Mouse (Mus musculus) limb, embryonic 12.5 days (tissue): ENCODE results near the gene Sfn. TPM values are rescaled to one million over a fixed set of nuclear protein-coding genes. Genes with fewer than 3 reads are reported as not detected.

ENCODE experiments used
- ATAC-seq: fragments of 200-750 bp; cut with Nextera tagmentation; 2 replicates; pipeline ENCODE4 v1.8.0; 2017; ENCODE audit warnings: low read depth, moderate TSS enrichment; ENCODE audit not compliant: insufficient number of reproducible peaks, insufficient read depth, low FRiP score, low TSS enrichment
- H3K27ac ChIP-seq: fragments of 300-500 bp; sonication (generic); 2 replicates; pipeline ENCODE4 v1.5.1; 2016; ENCODE audit warnings: mild to moderate bottlenecking, moderate library complexity
- H3K27me3 ChIP-seq: fragments of 300-500 bp; sonication (generic); 2 replicates; pipeline ENCODE4 v1.6.1; 2016; ENCODE audit warnings: mild to moderate bottlenecking, moderate library complexity
- H3K36me3 ChIP-seq: fragments of 300-500 bp; sonication (generic); 2 replicates; pipeline ENCODE4 v1.6.1; 2016; ENCODE audit warnings: mild to moderate bottlenecking, moderate library complexity
- H3K4me1 ChIP-seq: fragments of 300-500 bp; sonication (generic); replicated peaks from 2 replicates; pipeline ENCODE4 v1.6.1; 2016
- H3K4me2 ChIP-seq: fragments of 300-500 bp; sonication (generic); 2 replicates; pipeline ENCODE4 v1.6.1; 2016; ENCODE audit warnings: mild to moderate bottlenecking, moderate library complexity
- H3K4me3 ChIP-seq: fragments of 300-500 bp; sonication (generic); replicated peaks from 2 replicates; pipeline ENCODE4 v1.5.1; 2016; ENCODE audit warnings: mild to moderate bottlenecking
- H3K9ac ChIP-seq: fragments of 300-500 bp; sonication (generic); replicated peaks from 2 replicates; pipeline ENCODE4 v1.6.1; 2016; ENCODE audit warnings: mild to moderate bottlenecking, moderate library complexity
- H3K9me3 ChIP-seq: fragments of 300-500 bp; sonication (generic); 2 replicates; pipeline ENCODE4 v1.6.1; 2016; ENCODE audit warnings: mild to moderate bottlenecking, moderate library complexity
- WGBS: fragments of 180-500 bp; shearing (Covaris S2); methylation state at CpG from one replicate; pipeline ENCODE4 v1.1.7; 2016; 5-methylcytosine and 5-hydroxymethylcytosine counted together
- polyA plus RNA-seq: library from polyadenylated mRNA; unstranded; fragments of >200 nt; fragmentation: Nextera tagmentation; extraction: Ambion mirVana; gene quantifications from 2 replicates; pipeline ENCODE4 v1.2.1, GENCODE M21; 2016

Sfn gene
- polyA plus RNA-seq, 1 experiment from 2014 or later, result 37.2 TPM

GRCm38 (mm10) chr4:133577983-133578382 lies 24.0 kb downstream of the Sfn start:
- no peaks in the 10 kb centered on the region for H3K9me3 ChIP-seq
- ATAC-seq, result no peak
- no peaks in the 10 kb centered on the region for H3K27me3 ChIP-seq
- no peak overlapping the region for H3K4me3 ChIP-seq
- 80% methylated on average over 12 of the region's 12 CpGs for WGBS
- peaks cover 10% of the 10 kb centered on the region; the same call in 1 of the 2 replicates for H3K4me1 ChIP-seq
- H3K9ac ChIP-seq, result no peak overlapping the region; the same call in 1 of the 2 replicates
- no peak overlapping the region for H3K4me2 ChIP-seq
- H3K36me3 ChIP-seq, result peaks cover 49% of the 10 kb centered on the region
- H3K27ac ChIP-seq, result no peak overlapping the region

- H3K9ac ChIP-seq, result peak overlapping the region; percentile 90
- WGBS, result 1% methylated on average over 41 of the region's 41 CpGs
- H3K4me3 ChIP-seq, result peak overlapping the region; percentile 100
- peak overlapping the region; percentile 90 for H3K27ac ChIP-seq
- ATAC-seq, result peak; percentile 26; the same call in 1 of the 2 replicates
- H3K27me3 ChIP-seq, result no peaks in the 10 kb centered on the region
- no peaks in the 10 kb centered on the region for H3K9me3 ChIP-seq
- H3K36me3 ChIP-seq, result peaks cover 22% of the 10 kb centered on the region
- H3K4me1 ChIP-seq, result peaks cover 10% of the 10 kb centered on the region; the same call in 1 of the 2 replicates
- H3K4me2 ChIP-seq, result peak overlapping the region; percentile 86
These were observed 27.1 kb downstream of the Sfn start for GRCm38 (mm10) chr4:133574843-133575202.

- ATAC-seq, result peak; percentile 83
- H3K9me3 ChIP-seq, result no peaks in the 10 kb centered on the region
These were observed 27.7 kb downstream of the Sfn start, which contains the start of gene Gpatch3 for GRCm38 (mm10) chr4:133574070-133574842. Gene Gpatch3 (plus strand): TSS chr4:133574745.

GRCm38 (mm10) chr4:133570066-133570466 lies 31.9 kb downstream of the Sfn start:
- Histone ChIP-seq H3K4me3 (no peak overlapping the region), H3K27ac (no peak overlapping the region), H3K27me3 (no peaks in the 10 kb centered on the region), H3K9me3 (no peaks in the 10 kb centered on the region), H3K4me1 (peaks cover under 1% of the 10 kb centered on the region; the same call in 1 of the 2 replicates), H3K4me2 (no peak overlapping the region), H3K9ac (no peak overlapping the region), H3K36me3 (no peaks in the 10 kb centered on the region)
- WGBS, result 61% methylated on average over 10 of the region's 10 CpGs
- no peak for ATAC-seq

More at GRCm38 (mm10) chr4:133574070-133574842, 27.7 kb downstream of the Sfn start, which contains the start of gene Gpatch3:
- H3K4me2 ChIP-seq, result peak within 1 kb of the TSS; percentile 86
- 8% methylated on average over 44 of the region's 44 CpGs for WGBS
- H3K4me3 ChIP-seq, result peak within 1 kb of the TSS; percentile 100
- no peaks in the 10 kb centered on the region for H3K27me3 ChIP-seq
- H3K9ac ChIP-seq, result peak within 1 kb of the TSS; percentile 90
- H3K4me1 ChIP-seq, result peaks cover 10% of the 10 kb centered on the region; the same call in 1 of the 2 replicates
- peak within 1 kb of the TSS; percentile 90 for H3K27ac ChIP-seq
- peaks cover 16% of the 10 kb centered on the region for H3K36me3 ChIP-seq

GRCm38 (mm10) chr4:133569291-133570065 lies 32.5 kb downstream of the Sfn start:
- no peak overlapping the region for H3K4me2 ChIP-seq
- H3K27me3 ChIP-seq, result no peaks in the 10 kb centered on the region
- no peaks in the 10 kb centered on the region; the same call in 1 of the 2 replicates for H3K4me1 ChIP-seq
- peaks cover 2% of the 10 kb centered on the region; the same call in 1 of the 2 replicates for H3K9me3 ChIP-seq
- 80% methylated on average over 10 of the region's 10 CpGs for WGBS
- H3K36me3 ChIP-seq, result no peaks in the 10 kb centered on the region
- no peak overlapping the region for H3K27ac ChIP-seq
- H3K9ac ChIP-seq, result no peak overlapping the region
- no peak overlapping the region for H3K4me3 ChIP-seq
- no peak for ATAC-seq

GRCm38 (mm10) chr4:133567251-133567650 lies 34.7 kb downstream of the Sfn start:
- no peak overlapping the region for H3K27ac ChIP-seq
- no peaks in the 10 kb centered on the region for H3K4me1 ChIP-seq
- H3K27me3 ChIP-seq, result no peaks in the 10 kb centered on the region
- H3K4me2 ChIP-seq, result no peak overlapping the region
- ATAC-seq, result no peak
- no peak overlapping the region for H3K4me3 ChIP-seq
- H3K9ac ChIP-seq, result no peak overlapping the region
- H3K9me3 ChIP-seq, result peaks cover 8% of the 10 kb centered on the region; the same call in 1 of the 2 replicates
- 29% methylated on average over 8 of the region's 8 CpGs for WGBS
- no peaks in the 10 kb centered on the region for H3K36me3 ChIP-seq

- Histone ChIP-seq H3K4me2 (no peak overlapping the region), H3K27ac (no peak overlapping the region), H3K4me1 (no peaks in the 10 kb centered on the region), H3K36me3 (no peaks in the 10 kb centered on the region), H3K9ac (no peak overlapping the region), H3K27me3 (no peaks in the 10 kb centered on the region), H3K4me3 (no peak overlapping the region), H3K9me3 (peaks cover 8% of the 10 kb centered on the region; the same call in 1 of the 2 replicates)
- WGBS, result 80% methylated on average over 11 of the region's 11 CpGs
- no peak for ATAC-seq
These were observed 38.8 kb downstream of the Sfn start for GRCm38 (mm10) chr4:133563123-133563571.

GRCm38 (mm10) chr4:133561622-133562021 lies 40.3 kb downstream of the Sfn start:
- ATAC-seq, result no peak
- H3K9ac ChIP-seq, result no peak overlapping the region
- no peak overlapping the region for H3K4me3 ChIP-seq
- 51% methylated on average over 4 of the region's 4 CpGs for WGBS
- H3K4me2 ChIP-seq, result no peak overlapping the region
- no peaks in the 10 kb centered on the region for H3K4me1 ChIP-seq
- peaks cover 8% of the 10 kb centered on the region; the same call in 1 of the 2 replicates for H3K9me3 ChIP-seq
- no peak overlapping the region for H3K27ac ChIP-seq
- peaks cover 5% of the 10 kb centered on the region; the same call in 1 of the 2 replicates for H3K27me3 ChIP-seq
- H3K36me3 ChIP-seq, result no peaks in the 10 kb centered on the region

GRCm38 (mm10) chr4:133559846-133560245 lies 42.1 kb downstream of the Sfn start:
- H3K36me3 ChIP-seq, result no peaks in the 10 kb centered on the region
- H3K27ac ChIP-seq, result no peak overlapping the region
- ATAC-seq, result no peak
- peaks cover 13% of the 10 kb centered on the region; the same call in 1 of the 2 replicates for H3K27me3 ChIP-seq
- H3K4me3 ChIP-seq, result no peak overlapping the region
- peaks cover 8% of the 10 kb centered on the region; the same call in 1 of the 2 replicates for H3K9me3 ChIP-seq
- H3K4me1 ChIP-seq, result no peaks in the 10 kb centered on the region
- WGBS, result 72% methylated on average over 4 of the region's 4 CpGs
- H3K9ac ChIP-seq, result no peak overlapping the region
- no peak overlapping the region for H3K4me2 ChIP-seq

- H3K27ac ChIP-seq, result no peak overlapping the region
- H3K4me1 ChIP-seq, result no peaks in the 10 kb centered on the region
- H3K9me3 ChIP-seq, result no peaks in the 10 kb centered on the region
- peaks cover 22% of the 10 kb centered on the region for H3K27me3 ChIP-seq
- no peaks in the 10 kb centered on the region for H3K36me3 ChIP-seq
- 43% methylated on average over 10 of the region's 10 CpGs for WGBS
- H3K4me2 ChIP-seq, result no peak overlapping the region
- no peak overlapping the region for H3K4me3 ChIP-seq
- ATAC-seq, result no peak
- no peak overlapping the region for H3K9ac ChIP-seq
These were observed 44.8 kb downstream of the Sfn start for GRCm38 (mm10) chr4:133557041-133557717.
